Mouse (Mus musculus): ENCODE results near the gene Fitm2. TPM values are rescaled to one million over a fixed set of nuclear protein-coding genes. Genes with fewer than 3 reads are reported as not detected.
A peak's percentile ranks its signal among the peaks of the same experiment; 100 is the strongest.

The Fitm2 gene
- polyA plus RNA-seq, 1 experiment = 21.5 TPM

DNA sequence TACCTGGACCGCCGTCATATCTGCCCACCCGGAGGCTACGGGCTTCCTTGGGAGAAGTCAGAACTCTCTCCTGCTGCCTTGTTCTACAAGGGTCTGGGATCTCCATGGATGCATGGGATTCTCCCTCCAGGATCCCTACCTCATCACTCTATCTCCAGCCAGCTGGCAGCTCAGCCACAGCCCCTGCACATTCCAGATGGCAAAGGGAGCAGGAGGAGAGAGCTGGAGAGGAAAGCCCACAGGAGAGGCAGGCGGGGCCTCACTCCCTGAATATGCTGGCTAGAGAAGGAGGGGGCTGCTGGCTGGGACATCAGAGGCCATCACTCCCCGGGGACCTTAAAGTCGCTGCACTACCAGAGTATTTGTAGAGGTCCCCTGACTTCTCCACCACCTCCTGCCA, 18.9 kb upstream of the Fitm2 start:
- no peaks in the 10 kb centered on the region for H3K27me3 ChIP-seq (ENCODE audit: control insufficient read depth, insufficient read depth, low read length)
- H3K4me1 ChIP-seq (ENCODE audit: control insufficient read depth, insufficient read depth, low read length) = no peaks in the 10 kb centered on the region; the same call in 1 of the 2 replicates
- no peak overlapping the region for H3K27ac ChIP-seq (ENCODE audit: insufficient read depth, low read length)
- TF ChIP-seq POLR2A (IDR thresholded peaks at IDR 0.05; ENCODE audit: borderline replicate concordance, insufficient read depth, low read length) = no peak
- no peak for TF ChIP-seq CTCF (IDR thresholded peaks at IDR 0.05; ENCODE audit: borderline replicate concordance, insufficient read depth, low read depth, low read length)
- DNase-seq = no peak
- H3K4me3 ChIP-seq (replicated peaks; ENCODE audit: insufficient read depth, low read depth, low read length) = no peak overlapping the region
- WGBS = 21% methylated on average over 7 of the region's 7 CpGs

- Histone ChIP-seq H3K27me3 (ENCODE audit: control insufficient read depth, insufficient read depth, low read length) (no peaks in the 10 kb centered on the region), H3K4me1 (ENCODE audit: control insufficient read depth, insufficient read depth, low read length) (no peaks in the 10 kb centered on the region; the same call in 1 of the 2 replicates), H3K27ac (ENCODE audit: insufficient read depth, low read length) (no peak overlapping the region), H3K4me3 (replicated peaks; ENCODE audit: insufficient read depth, low read depth, low read length) (no peak overlapping the region)
- TF ChIP-seq POLR2A (IDR thresholded peaks at IDR 0.05; ENCODE audit: borderline replicate concordance, insufficient read depth, low read length) (no peak), CTCF (IDR thresholded peaks at IDR 0.05; ENCODE audit: borderline replicate concordance, insufficient read depth, low read depth, low read length) (no peak)
- WGBS = 90% methylated on average over 17 of the region's 17 CpGs
- no peak for DNase-seq
Observed at GRCm38 (mm10) chr2:163490656-163491055, 18.2 kb upstream of the Fitm2 start.

DNA sequence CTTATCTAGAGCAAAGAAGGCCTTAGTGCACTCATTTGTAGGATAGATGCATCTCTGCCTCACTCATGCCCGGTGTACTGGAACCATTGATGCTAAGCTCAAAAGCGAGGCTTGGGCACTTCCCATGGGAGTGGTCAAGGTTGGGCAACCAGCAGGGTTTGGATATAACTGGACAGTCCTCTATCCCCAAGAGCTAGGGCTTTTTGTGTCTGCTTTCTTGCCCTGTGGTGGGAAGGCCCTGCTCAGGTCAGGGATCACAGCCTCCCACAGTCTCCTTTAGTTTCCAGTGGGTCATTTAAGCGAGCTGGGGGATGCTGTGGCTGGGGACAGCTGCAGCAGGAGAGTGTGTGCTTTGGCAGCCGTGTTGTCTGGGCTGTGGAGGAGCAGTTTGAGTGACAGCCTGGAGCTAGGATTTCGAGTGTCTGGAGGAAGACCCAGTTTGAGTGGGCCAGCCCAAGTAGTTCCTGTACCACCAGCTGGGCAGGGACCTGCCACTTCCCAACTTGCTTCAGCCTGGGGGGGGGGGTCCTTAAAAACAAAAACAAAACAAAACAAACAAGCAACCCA, 17.4 kb upstream of the Fitm2 start:
- H3K4me3 ChIP-seq (replicated peaks; ENCODE audit: insufficient read depth, low read depth, low read length) = no peak overlapping the region
- no peaks in the 10 kb centered on the region for H3K27me3 ChIP-seq (ENCODE audit: control insufficient read depth, insufficient read depth, low read length)
- DNase-seq = no peak
- no peaks in the 10 kb centered on the region; the same call in 1 of the 2 replicates for H3K4me1 ChIP-seq (ENCODE audit: control insufficient read depth, insufficient read depth, low read length)
- H3K27ac ChIP-seq (ENCODE audit: insufficient read depth, low read length) = no peak overlapping the region
- 47% methylated on average over 5 of the region's 5 CpGs for WGBS
- TF ChIP-seq CTCF (IDR thresholded peaks at IDR 0.05; ENCODE audit: borderline replicate concordance, insufficient read depth, low read depth, low read length) = no peak
- TF ChIP-seq POLR2A (IDR thresholded peaks at IDR 0.05; ENCODE audit: borderline replicate concordance, insufficient read depth, low read length) = no peak

- no peak overlapping the region for H3K27ac ChIP-seq (ENCODE audit: insufficient read depth, low read length)
- H3K27me3 ChIP-seq (ENCODE audit: control insufficient read depth, insufficient read depth, low read length) = no peaks in the 10 kb centered on the region
- WGBS = 91% methylated on average over 3 of the region's 3 CpGs
- no peaks in the 10 kb centered on the region for H3K4me1 ChIP-seq (ENCODE audit: control insufficient read depth, insufficient read depth, low read length)
- no peak for DNase-seq
- no peak overlapping the region for H3K4me3 ChIP-seq (replicated peaks; ENCODE audit: insufficient read depth, low read depth, low read length)
- TF ChIP-seq POLR2A (IDR thresholded peaks at IDR 0.05; ENCODE audit: borderline replicate concordance, insufficient read depth, low read length) (no peak), CTCF (IDR thresholded peaks at IDR 0.05; ENCODE audit: borderline replicate concordance, insufficient read depth, low read depth, low read length) (no peak)
Observed at GRCm38 (mm10) chr2:163487360-163487759, 14.9 kb upstream of the Fitm2 start.

- Histone ChIP-seq H3K4me3 (replicated peaks; ENCODE audit: insufficient read depth, low read depth, low read length) (no peak overlapping the region), H3K4me1 (ENCODE audit: control insufficient read depth, insufficient read depth, low read length) (no peaks in the 10 kb centered on the region), H3K27ac (ENCODE audit: insufficient read depth, low read length) (no peak overlapping the region), H3K27me3 (ENCODE audit: control insufficient read depth, insufficient read depth, low read length) (no peaks in the 10 kb centered on the region)
- TF ChIP-seq CTCF (IDR thresholded peaks at IDR 0.05; ENCODE audit: borderline replicate concordance, insufficient read depth, low read depth, low read length) = no peak
- TF ChIP-seq POLR2A (IDR thresholded peaks at IDR 0.05; ENCODE audit: borderline replicate concordance, insufficient read depth, low read length) = no peak
- DNase-seq = no peak
- 10% methylated on average over 21 of the region's 21 CpGs for WGBS
Observed at GRCm38 (mm10) chr2:163481539-163482029, 9.2 kb upstream of the Fitm2 start.

- TF ChIP-seq CTCF (IDR thresholded peaks at IDR 0.05; ENCODE audit: borderline replicate concordance, insufficient read depth, low read depth, low read length) (peak; percentile 34; the same call in 1 of the 2 replicates), POLR2A (IDR thresholded peaks at IDR 0.05; ENCODE audit: borderline replicate concordance, insufficient read depth, low read length) (no peak)
- no peak overlapping the region for H3K27ac ChIP-seq (ENCODE audit: insufficient read depth, low read length)
- no peaks in the 10 kb centered on the region for H3K4me1 ChIP-seq (ENCODE audit: control insufficient read depth, insufficient read depth, low read length)
- WGBS = 52% methylated on average over 18 of the region's 18 CpGs
- no peak for DNase-seq
- H3K4me3 ChIP-seq (replicated peaks; ENCODE audit: insufficient read depth, low read depth, low read length) = no peak overlapping the region
- no peaks in the 10 kb centered on the region for H3K27me3 ChIP-seq (ENCODE audit: control insufficient read depth, insufficient read depth, low read length)
Observed at GRCm38 (mm10) chr2:163480191-163480825, 7.9 kb upstream of the Fitm2 start.

GRCm38 (mm10) chr2:163471710-163472465, 541 bp downstream of the Fitm2 start:
- TF ChIP-seq CTCF (IDR thresholded peaks at IDR 0.05; ENCODE audit: borderline replicate concordance, insufficient read depth, low read depth, low read length) (no peak), POLR2A (IDR thresholded peaks at IDR 0.05; ENCODE audit: borderline replicate concordance, insufficient read depth, low read length) (no peak)
- 4% methylated on average over 36 of the region's 36 CpGs for WGBS
- peak overlapping the region; percentile 72 for H3K27ac ChIP-seq (ENCODE audit: insufficient read depth, low read length)

More at GRCm38 (mm10) chr2:163471710-163472465, 541 bp downstream of the Fitm2 start:
- Histone ChIP-seq H3K4me3 (replicated peaks; ENCODE audit: insufficient read depth, low read depth, low read length) (peak overlapping the region; percentile 90), H3K4me1 (ENCODE audit: control insufficient read depth, insufficient read depth, low read length) (peaks cover 2% of the 10 kb centered on the region; the same call in 1 of the 2 replicates), H3K27me3 (ENCODE audit: control insufficient read depth, insufficient read depth, low read length) (no peaks in the 10 kb centered on the region)
- no peak for DNase-seq
